Mouse (Mus musculus) layer of hippocampus, adult 9-10 months (tissue): Measurements from ENCODE around the gene Htr2b.

Source experiments
- DNase-seq: peaks from one replicate; pipeline ENCODE4 v3.0.0; 2022; ENCODE audit warnings: low spot score

The Htr2b gene

GRCm38 (mm10) chr1:86111779-86112178, at the start of gene Htr2b:
Htr2b (minus strand) TSS chr1:86111970.
- DNase-seq = peak; percentile 13

GRCm38 (mm10) chr1:86161061-86161460, 49.3 kb upstream of the Htr2b start:
- DNase-seq = no peak

- DNase-seq = no peak
Measured at GRCm38 (mm10) chr1:86160479-86160878, 48.7 kb upstream of the Htr2b start.

DNA sequence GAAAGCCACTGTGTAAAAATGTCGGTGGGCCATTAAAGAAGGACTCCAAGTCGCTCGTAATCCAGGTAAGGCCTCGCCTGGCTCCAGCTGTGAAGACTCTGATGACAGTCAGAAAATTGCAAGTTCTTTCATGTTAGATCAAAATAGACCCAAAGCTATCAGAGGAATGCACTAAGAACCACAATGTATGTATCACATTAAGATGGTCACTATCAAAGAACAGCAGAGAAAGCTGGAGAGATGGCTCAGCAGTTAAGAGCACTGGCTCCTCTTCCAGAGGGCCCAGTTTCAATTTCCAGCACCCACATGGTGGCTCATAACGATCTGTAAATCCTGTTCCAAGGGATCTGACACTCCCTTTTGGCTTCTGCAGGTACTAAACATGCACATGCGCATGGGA, 48.3 kb upstream of the Htr2b start:
- DNase-seq = no peak

- DNase-seq = no peak
Measured at GRCm38 (mm10) chr1:86156595-86156994, 44.8 kb upstream of the Htr2b start.

DNA sequence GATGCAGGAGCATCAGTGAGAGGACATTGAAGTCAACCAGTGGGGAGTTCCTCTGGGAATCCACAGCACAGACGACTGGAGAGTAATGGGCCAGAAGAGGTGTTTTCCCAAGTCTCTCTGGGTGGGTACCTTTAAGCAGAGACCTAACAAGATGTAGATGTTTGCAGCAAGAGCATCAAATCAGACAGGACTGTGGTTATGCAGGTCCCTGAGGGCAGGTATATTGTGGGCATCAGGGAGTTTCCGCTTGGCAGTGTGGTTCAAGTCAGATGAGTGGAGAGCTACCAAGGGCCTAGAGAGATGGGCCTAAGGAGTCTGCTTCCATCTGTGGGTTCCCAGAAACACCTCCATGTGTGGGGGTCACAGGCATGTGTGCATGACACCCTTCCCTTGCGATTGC, 44.3 kb upstream of the Htr2b start:
- DNase-seq = no peak

DNA sequence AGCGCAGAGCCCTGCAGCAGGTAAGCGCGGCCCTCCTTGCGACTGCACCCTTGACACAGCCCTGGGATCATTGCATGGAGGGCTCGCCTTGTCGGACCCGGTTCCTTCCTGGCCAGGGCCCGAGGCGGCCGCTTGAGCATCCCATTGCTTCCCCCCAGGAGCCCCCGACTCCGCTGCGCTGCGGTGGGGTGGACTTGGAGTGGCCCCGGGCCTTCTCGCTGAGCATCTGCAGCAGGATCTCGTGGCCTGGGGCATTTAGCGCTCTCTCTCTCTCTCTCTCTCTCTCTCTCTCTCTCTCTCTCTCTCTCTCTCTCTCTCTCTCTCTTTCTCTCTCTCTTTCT, 43.0 kb upstream of the Htr2b start:
- no peak for DNase-seq

DNA sequence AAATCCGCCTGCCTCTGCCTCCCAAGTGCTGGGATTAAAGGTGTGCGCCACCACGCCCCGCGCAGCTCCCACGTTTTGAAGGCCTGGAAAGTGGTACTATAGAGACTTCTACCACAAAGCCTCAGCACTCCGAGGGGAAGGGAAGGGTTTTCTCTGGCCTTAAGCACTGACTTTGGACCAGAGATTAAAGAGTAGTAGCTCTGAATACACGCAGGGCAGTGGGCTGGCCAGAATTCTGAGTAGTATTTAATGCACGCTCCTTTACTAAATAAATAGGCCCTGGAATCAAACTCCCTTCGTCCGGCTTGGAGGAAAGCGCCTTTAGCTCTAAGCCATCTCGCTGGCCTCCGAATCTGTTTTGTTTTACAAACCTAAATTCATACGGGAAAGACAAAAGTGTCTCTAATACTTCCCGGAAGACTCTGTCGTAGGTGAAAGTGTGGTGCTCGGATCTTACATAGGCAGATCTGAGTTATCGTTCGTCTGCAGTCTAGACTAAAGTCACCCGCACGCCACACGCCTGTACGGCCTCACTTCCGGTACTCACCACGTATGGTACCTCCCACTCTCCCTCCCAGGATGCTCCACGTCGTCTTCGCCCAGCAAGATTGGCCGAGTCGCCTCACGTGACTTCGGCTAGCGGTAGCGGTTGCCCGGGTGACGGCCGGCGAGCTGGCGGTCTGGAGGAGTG, 42.5 kb upstream of the Htr2b start, which contains the start of gene Armc9:
Gene Armc9, plus strand, starts transcription at position 648 of the 691 bp plus-strand sequence.
- peak; percentile 82 for DNase-seq

DNA sequence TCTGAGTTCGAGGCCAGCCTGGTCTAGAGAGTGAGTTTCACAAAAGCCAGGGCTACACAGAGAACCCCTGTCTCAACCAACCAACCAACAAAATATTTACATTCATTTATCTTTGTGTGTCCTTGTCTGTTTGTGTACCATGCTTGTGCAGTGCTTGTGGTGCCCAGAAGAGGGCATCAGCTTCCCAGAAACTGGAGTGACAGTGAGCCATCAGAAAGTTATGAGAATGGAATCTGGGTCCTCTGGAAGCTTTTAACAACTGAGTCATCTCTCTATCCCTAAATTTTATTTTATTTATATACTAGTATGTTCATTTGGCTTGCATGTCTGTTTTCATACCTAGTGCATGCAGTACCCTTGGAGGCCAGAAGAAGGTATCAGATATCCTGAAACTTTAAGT, 40.8 kb upstream of the Htr2b start:
- DNase-seq = no peak

- no peak for DNase-seq
Measured at GRCm38 (mm10) chr1:86151376-86151775, 39.6 kb upstream of the Htr2b start.

DNA sequence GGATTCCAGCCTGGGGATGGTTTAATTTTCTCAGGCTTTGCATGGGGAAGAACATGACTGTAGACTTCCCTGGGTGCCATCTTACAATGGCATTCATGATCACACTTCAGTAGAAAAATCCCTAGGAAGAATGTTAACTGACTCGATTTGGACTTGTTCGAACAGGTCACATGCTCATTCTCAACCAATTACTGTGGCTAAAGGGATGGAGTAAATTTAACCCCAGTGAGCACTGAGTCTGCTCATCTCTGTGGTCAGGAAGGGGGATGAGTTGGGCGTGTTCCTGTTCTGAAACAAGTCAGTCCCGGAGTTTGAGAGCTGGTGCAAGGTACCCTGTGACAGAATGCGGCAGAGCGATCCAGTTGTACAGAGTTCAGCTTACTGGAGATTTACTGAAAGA, 39.2 kb upstream of the Htr2b start:
- no peak for DNase-seq

GRCm38 (mm10) chr1:86148161-86148560, 36.4 kb upstream of the Htr2b start:
- no peak for DNase-seq

- DNase-seq = no peak
Measured at GRCm38 (mm10) chr1:86147557-86147956, 35.8 kb upstream of the Htr2b start.

DNA sequence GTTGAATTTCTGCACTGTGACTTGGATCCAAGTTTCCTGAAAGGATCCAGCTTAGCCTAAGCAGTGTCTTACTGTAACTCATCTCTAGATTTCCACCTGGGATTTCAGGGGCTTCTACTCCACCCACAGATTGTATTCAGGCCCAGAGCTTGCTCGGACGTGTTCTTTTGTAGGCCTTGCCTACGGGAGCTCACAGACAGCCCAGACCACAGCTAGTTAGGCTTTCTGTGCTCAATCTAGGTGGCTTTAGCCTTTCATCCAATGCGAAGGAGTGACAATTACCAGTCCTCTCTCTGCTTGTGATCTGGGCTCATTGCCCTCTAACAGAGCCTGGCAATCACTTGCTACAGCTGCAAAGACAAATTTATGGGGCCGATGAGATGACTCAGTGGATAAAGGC, 34.5 kb upstream of the Htr2b start:
- DNase-seq = no peak

- DNase-seq = no peak
Measured at GRCm38 (mm10) chr1:86144001-86144944, 32.5 kb upstream of the Htr2b start.

DNA sequence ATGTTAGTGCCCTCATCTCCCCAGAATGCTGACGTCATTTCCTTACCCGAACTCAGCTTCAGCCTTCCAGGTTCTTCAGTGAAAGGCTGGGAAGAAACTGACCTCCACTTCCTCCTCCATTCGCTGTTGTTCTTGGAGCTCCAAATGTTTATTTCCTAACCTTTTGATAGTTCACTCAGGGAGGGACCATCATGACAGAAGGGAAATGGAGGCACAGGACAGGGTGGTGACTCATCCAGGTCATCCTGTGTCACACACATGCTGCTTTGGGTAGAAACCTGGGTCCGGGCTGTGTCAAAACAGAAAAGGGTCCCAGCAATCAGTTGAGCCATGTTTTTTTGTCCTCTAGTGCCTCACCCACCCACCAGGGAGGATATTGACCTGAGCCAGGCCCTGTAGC, 31.4 kb upstream of the Htr2b start:
- DNase-seq = no peak

GRCm38 (mm10) chr1:86141081-86141480, 29.3 kb upstream of the Htr2b start:
- no peak for DNase-seq

GRCm38 (mm10) chr1:86135315-86135714, 23.5 kb upstream of the Htr2b start:
- DNase-seq = no peak

- no peak for DNase-seq
Measured at GRCm38 (mm10) chr1:86133337-86133736, 21.6 kb upstream of the Htr2b start, which contains the start of gene Gm21972. Gm21972 (plus strand) TSS chr1:86133637.

- DNase-seq = no peak
Measured at GRCm38 (mm10) chr1:86126036-86126435, 14.3 kb upstream of the Htr2b start.

DNA sequence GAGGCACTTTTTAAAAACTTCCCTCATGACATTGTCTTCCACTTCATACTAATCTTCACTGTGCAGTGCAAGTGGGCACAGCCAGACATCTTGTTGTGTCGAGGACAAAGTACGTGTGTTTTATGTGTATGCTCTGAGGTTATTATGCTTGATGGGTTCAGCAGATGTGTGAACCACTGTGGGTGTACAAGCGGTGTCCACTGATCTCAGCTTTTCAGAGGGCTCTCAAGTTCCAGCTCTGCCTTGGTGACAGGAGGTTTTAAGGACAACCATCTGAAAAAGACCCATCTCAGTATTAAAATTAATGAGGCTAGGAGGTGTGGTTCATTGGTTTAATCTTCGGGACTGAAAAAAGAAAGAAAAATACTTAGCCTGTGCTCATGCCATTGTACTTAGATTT, 7.8 kb upstream of the Htr2b start:
- no peak for DNase-seq

- DNase-seq = no peak
Measured at GRCm38 (mm10) chr1:86114141-86114540, 2.4 kb upstream of the Htr2b start.

GRCm38 (mm10) chr1:86105054-86105453, 6.7 kb downstream of the Htr2b start:
- DNase-seq = no peak
